Mouse (Mus musculus) kidney, adult 10 weeks (tissue): ENCODE results near the gene Olfr283. TPM values are rescaled to one million over a fixed set of nuclear protein-coding genes. Genes with fewer than 3 reads are reported as not detected.

Experiments
- polyA plus RNA-seq: library from polyadenylated mRNA; stranded (reverse); fragments of 350-450 nt; fragmentation: Illumina TruSeq; extraction: RNeasy Lipid Tissue Mini Kit (QIAGEN cat#74804); gene quantifications from one replicate; pipeline ENCODE4 v1.2.3, GENCODE M21; 2014; ENCODE audit warnings: low read depth, low replicate concordance

Gene Olfr283
- polyA plus RNA-seq, result not detected

DNA sequence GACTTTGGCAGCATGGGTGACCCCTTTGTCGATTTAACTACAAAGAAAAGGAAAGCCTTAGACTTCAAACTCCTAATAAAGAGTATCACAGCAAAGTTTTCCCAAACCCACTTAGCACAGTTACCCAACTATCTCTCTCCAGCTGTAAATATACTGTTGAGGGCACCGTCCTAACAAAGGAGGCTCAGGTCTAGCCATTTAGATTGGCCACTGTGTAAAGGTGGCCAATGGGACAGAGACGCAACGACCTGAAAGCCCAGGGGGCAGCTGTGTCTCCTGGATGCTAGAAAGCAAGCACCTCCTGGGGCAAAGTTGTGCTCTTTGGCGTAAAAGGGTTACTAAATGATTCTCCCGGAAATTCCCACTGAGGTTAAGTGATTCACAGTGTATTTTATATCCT, at the start of gene Olfr283:
Gene Olfr283 (minus strand): TSS at position 101 of the 400 bp plus-strand sequence.

DNA sequence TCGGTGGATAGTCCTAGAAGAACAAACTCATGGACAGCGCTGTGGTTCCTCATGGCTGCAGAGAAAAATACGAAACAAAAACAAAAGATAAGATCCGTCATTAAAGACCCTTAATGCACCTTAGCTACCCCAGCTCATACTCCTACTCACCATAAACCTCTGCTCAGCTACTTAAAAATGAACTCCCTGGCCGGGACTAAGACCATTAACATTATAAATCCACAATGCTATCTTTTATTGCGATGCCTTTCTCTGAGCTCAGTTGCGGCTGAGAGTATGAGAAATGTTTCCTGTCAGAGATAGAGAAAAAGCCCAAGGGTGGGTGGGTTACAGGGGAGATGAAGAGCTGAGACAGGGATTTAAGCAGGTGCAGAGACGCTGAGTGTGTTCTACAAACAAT, 39.9 kb downstream of the Olfr283 start, which contains the start of gene Olfr284:
Gene Olfr284 (minus strand): TSS at position 101 of the 400 bp plus-strand sequence.

Other genes with a start within 250 kb of the Olfr283 start
- gene Asb8, start 215.3 kb downstream of the Olfr283 start, polyA plus RNA-seq, result 27.2 TPM
- gene Ccdc184, start 213.8 kb downstream of the Olfr283 start, polyA plus RNA-seq, result 0.12 TPM
- not detected for gene Olfr288, start 185.4 kb downstream of the Olfr283 start, polyA plus RNA-seq
- gene Gm44579, start 160.0 kb downstream of the Olfr283 start, polyA plus RNA-seq, result not detected
- gene Olfr287, start 159.9 kb downstream of the Olfr283 start, polyA plus RNA-seq, result not detected
- not detected for gene Olfr286, start 146.5 kb downstream of the Olfr283 start, polyA plus RNA-seq
- gene H1fnt, start 123.7 kb downstream of the Olfr283 start, polyA plus RNA-seq, result not detected
- gene Zfp641, start 84.8 kb downstream of the Olfr283 start, polyA plus RNA-seq, result 4.4 TPM
- gene Olfr285, start 63.6 kb downstream of the Olfr283 start, polyA plus RNA-seq, result not detected
- gene Olfr284, start 40.0 kb downstream of the Olfr283 start, polyA plus RNA-seq, result not detected
- gene Olfr282, start 50.3 kb upstream of the Olfr283 start, polyA plus RNA-seq, result not detected
- gene Olfr281, start 71.6 kb upstream of the Olfr283 start, polyA plus RNA-seq, result not detected
- gene OR5BS1P, start 89.0 kb upstream of the Olfr283 start, polyA plus RNA-seq, result not detected
- not detected for gene Lalba, start 101.8 kb upstream of the Olfr283 start, polyA plus RNA-seq
- not detected for gene Olfr279, start 111.5 kb upstream of the Olfr283 start, polyA plus RNA-seq
- gene Kansl2, start 153.3 kb upstream of the Olfr283 start, polyA plus RNA-seq, result 29.9 TPM
- 41.7 TPM for gene Ccnt1, start 190.0 kb upstream of the Olfr283 start, polyA plus RNA-seq
- gene 4930415O20Rik, start 190.1 kb upstream of the Olfr283 start, polyA plus RNA-seq, result not detected
- gene Adcy6, start 229.1 kb upstream of the Olfr283 start, polyA plus RNA-seq, result 7.5 TPM
- 0.44 TPM for gene Cacnb3, start 249.9 kb upstream of the Olfr283 start, polyA plus RNA-seq